Mouse (Mus musculus) E14TG2a.4 (cell line): ENCODE results near the gene Tubg2.

Experiments
- H3K27me3 ChIP-seq: 2 replicates; pipeline ENCODE4 v1.6.1; 2014; ENCODE audit warnings: low read length, control low read depth; ENCODE audit not compliant: insufficient read depth
- H3K36me3 ChIP-seq: 2 replicates; pipeline ENCODE4 v1.6.1; 2014; ENCODE audit warnings: low read length, control low read depth; ENCODE audit not compliant: insufficient read depth
- H3K4me1 ChIP-seq: replicated peaks from 2 replicates; pipeline ENCODE4 v1.6.1; 2014; ENCODE audit warnings: low read depth, low read length, control low read depth
- H3K4me3 ChIP-seq: replicated peaks from 2 replicates; pipeline ENCODE4 v1.5.1; 2014; ENCODE audit warnings: mild to moderate bottlenecking, low read length
- H3K9me3 ChIP-seq: 2 replicates; pipeline ENCODE4 v1.6.1; 2014; ENCODE audit warnings: low read length, control low read depth
- CTCF ChIP-seq: conservative IDR thresholded peaks from 2 replicates; pipeline ENCODE4 v1.5.1; 2014; ENCODE audit warnings: low read length
- NANOG ChIP-seq: IDR thresholded peaks from 2 replicates; pipeline ENCODE4 v1.6.1; 2014; ENCODE audit warnings: borderline replicate concordance, low read length, mixed read lengths
- POU5F1 ChIP-seq: IDR thresholded peaks from 2 replicates; pipeline ENCODE4 v1.6.1; 2014; ENCODE audit warnings: low read length, borderline replicate concordance

Tubg2 gene

DNA sequence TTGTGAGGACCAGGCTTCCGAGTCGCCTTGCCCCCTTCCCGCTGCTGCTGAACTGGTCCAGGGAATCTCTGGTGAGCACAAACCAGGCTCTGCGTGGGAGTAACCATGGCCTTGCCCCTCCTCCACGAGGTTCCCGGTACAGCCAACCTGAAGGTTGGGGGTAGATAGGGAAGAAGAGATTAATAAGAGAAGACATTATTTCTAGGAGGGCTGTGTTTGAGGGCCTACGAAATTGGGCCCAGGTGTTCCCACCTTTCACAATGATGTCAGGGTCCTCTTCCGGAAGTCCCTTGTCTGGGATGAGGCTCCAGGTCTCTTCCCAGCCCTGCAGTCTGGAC is 12.2 kb downstream of the Tubg2 start:
- H3K36me3 ChIP-seq, result peaks cover 15% of the 10 kb centered on the region
- H3K9me3 ChIP-seq, result no peaks in the 10 kb centered on the region
- H3K4me3 ChIP-seq, result no peak overlapping the region
- H3K4me1 ChIP-seq, result peaks cover 60% of the 10 kb centered on the region
- peaks cover 91% of the 10 kb centered on the region for H3K27me3 ChIP-seq
- TF ChIP-seq POU5F1 (no peak), CTCF (no peak), NANOG (no peak)

DNA sequence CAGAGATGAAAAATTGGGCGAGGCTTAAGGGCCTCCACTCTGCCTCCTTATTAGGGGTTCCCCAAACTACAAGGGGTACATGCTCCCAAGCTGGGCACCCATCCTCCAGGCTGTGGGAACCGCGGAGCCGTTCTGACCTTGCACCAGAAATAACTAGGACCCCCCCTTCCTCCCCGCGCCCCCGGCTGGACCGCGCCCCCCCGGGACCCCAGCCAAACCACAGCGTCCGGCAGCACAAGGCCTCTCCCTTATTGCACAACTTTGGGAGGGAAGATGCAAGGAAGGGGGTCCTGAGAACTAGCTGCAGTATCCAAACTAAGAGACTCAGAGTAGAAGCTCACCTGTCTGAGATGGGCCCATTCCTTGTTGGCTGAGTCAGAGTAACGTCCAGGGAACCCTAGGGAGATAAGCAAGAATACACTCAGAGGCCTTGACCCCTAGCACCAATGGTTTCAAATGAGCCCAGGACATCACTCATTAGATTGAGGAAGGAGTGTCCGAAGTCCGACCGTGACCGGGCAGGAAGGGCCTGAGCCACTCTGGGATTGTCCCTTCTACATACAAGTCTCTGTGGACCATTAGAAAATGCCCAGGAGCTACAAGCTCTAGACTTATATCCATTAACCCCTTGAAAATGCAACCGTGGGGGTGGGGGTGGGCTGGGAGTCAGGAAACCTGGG is 12.7 kb downstream of the Tubg2 start:
- Histone ChIP-seq H3K4me1 (peaks cover 60% of the 10 kb centered on the region), H3K4me3 (no peak overlapping the region), H3K36me3 (peaks cover 15% of the 10 kb centered on the region), H3K27me3 (peaks cover 91% of the 10 kb centered on the region), H3K9me3 (no peaks in the 10 kb centered on the region)
- TF ChIP-seq POU5F1 (no peak), NANOG (no peak), CTCF (no peak)

DNA sequence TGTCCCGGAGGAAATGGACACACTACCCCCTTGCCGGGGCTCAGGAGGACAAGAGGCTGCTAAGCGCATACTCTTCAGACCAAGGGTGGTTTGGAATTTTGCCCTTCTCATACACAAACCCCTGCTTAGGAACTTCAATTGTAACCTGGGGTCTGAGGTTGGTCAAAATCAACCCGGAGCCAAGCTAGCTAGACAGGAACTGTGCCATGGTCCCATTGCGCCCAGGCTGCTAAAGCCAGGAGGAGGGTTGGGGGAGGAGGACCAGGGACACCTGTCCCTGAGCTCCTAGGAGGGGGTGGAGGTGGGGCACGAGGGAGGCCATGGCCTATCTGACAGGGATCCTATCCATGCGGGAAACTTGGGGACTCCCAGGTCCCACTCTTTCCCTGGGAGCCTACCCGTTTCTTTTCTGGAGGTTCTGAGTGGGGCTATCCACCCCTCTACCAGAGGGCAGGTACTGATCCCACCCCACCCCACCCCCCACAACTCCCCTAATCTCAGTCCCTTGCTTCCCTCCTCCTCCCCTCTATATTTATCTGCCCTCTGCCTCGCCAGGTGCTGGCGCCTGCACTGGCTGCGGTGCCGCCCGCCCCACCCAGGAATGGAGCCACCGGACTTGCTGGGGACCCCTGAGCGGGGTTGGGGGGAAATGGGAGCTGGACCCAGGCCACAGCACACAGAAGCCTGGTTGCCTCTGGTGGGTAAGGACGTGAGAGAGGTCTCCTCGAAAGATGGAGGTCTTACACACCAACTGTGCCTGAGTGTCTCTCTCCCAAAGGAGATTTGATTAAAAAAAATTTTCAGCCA is 13.8 kb downstream of the Tubg2 start:
- peaks cover 15% of the 10 kb centered on the region for H3K36me3 ChIP-seq
- H3K27me3 ChIP-seq, result peaks cover 91% of the 10 kb centered on the region
- no peaks in the 10 kb centered on the region for H3K9me3 ChIP-seq
- H3K4me3 ChIP-seq, result peak overlapping the region; percentile 84
- no peak for TF ChIP-seq NANOG
- H3K4me1 ChIP-seq, result peaks cover 64% of the 10 kb centered on the region

DNA sequence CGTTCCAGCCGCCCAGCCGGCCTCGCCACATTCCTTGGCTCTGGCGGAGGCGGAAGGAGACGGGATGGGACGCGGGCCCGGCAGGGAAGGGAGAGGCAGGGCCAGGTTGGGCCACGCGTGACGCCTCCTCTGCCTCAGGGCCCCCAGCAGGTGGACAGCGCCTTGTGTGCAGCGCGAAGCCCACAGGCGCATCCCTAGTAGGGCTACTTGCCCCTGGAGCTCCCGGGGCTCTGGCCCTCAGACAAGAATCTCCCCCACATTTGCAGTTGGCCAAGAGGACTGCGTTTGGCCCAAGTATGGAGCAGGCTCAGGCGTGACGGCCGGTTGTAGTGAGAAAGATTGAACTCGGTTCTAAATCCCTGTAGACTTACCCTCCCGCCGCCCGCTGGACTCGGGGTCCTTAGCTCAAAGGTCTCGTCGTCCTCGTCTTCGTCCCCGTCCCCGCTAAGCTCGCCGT is 14.7 kb downstream of the Tubg2 start, which contains the start of gene Cntnap1:
Gene Cntnap1, plus strand, starts transcription at position 170 of the 457 bp plus-strand sequence.
- peaks cover 91% of the 10 kb centered on the region for H3K27me3 ChIP-seq
- peak within 1 kb of the TSS; percentile 84 for H3K4me3 ChIP-seq
- peaks cover 59% of the 10 kb centered on the region for H3K4me1 ChIP-seq
- H3K9me3 ChIP-seq, result no peaks in the 10 kb centered on the region
- no peak for TF ChIP-seq POU5F1
- TF ChIP-seq CTCF, result no peak
- TF ChIP-seq NANOG, result no peak
- peaks cover 15% of the 10 kb centered on the region for H3K36me3 ChIP-seq

DNA sequence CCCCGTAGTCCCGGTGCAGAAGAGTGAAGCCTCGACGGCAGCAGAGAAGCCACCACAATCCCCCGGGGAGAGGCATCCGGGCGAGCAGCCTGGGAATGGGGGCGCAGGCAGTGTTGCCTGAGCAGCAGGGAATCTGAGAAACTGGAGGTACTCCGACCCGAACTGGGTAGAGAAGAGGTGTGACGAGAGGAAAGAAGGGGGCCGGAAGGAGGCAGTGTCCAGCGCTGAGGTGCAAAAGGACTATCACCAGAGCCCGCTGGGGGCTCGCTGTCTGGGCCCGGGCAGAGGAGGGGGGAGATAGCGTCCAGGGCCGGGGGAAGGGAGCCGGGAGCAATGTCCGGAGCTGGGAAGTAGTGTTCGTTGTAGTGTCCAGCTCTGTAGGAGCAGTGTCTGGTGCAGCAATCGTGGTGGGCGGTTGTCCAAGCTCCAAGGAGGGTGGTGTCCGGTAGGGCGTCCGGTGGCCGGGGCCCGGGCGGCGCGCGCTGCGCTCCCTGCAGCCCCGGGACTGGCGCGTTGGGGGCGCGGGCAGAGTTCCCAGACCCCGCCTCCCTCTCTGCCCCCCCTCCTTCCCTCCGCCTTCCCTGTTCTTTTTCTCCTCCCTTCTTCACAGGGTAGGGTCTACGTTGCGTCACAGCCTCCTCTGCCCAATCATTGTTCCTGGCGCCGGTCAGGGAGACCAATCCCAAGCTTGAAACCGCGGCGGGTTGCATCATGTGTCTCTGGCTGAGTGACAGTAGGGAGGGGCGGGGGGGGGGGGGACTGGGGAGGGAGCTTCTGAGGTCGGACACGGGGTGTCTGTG is 15.3 kb downstream of the Tubg2 start, which contains the start of gene Plekhh3:
Gene Plekhh3, minus strand, starts transcription at position 541 of the 800 bp plus-strand sequence.
- H3K9me3 ChIP-seq, result no peaks in the 10 kb centered on the region
- peak within 1 kb of the TSS; percentile 84 for H3K4me3 ChIP-seq
- peaks cover 91% of the 10 kb centered on the region for H3K27me3 ChIP-seq
- TF ChIP-seq CTCF (no peak), NANOG (no peak), POU5F1 (no peak)
- H3K4me1 ChIP-seq, result peaks cover 63% of the 10 kb centered on the region
- H3K36me3 ChIP-seq, result peaks cover 15% of the 10 kb centered on the region

DNA sequence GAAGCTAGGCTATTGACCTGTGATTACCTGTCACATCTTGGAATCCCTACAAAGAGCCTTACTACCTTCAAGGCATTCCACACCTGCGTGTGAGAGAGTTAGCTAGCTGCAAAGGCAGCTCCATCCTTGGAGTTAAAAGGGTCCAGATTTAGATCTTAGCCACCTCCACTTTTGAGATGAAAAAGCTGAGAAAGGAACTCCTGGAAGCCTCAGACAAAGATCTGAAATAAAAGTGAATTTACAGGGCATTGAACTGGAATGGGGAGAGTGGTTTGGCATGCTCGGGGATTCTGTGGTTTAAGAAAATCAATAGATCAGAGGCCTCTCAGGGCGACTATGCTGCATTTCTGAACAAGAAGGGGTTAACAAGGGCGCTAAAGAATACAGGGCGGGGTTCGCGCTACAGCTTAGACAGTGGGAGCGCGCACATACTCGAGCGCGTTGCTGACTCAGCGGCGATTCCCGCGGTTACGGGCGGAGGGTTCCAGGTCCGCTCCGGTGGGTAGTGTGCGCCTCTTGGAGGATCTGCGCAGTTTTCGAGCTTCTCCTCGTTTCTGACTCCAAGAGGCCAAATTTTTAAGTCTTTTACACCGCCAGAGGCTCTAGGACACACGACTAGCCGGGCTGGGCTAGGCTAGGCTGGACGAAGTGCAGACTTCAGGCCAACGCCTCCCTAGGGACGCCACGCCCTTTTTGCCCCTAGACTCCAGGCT is 16.2 kb downstream of the Tubg2 start:
- H3K9me3 ChIP-seq, result no peaks in the 10 kb centered on the region
- TF ChIP-seq POU5F1 (no peak), NANOG (no peak), CTCF (no peak)
- peaks cover 72% of the 10 kb centered on the region for H3K4me1 ChIP-seq
- H3K4me3 ChIP-seq, result peak overlapping the region; percentile 82
- H3K27me3 ChIP-seq, result peaks cover 91% of the 10 kb centered on the region
- peaks cover 7% of the 10 kb centered on the region for H3K36me3 ChIP-seq

DNA sequence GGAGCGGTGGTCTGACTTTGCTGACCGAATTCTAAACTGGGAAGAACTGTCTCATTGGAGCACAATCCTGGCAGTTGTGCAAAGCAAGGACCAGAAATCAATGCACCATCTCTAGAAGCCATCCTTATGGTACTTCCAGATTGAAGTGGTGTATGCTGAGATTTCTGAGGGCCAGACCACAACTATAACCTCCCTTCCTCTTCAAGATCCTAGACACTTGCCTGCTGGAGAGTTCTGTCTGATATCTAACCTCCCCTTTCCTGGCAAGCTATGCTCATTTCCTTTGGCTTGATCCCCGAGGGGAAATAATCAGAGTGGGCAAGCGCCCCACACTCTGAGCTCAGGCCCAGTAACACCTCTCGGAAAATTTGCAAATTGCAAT is 16.7 kb downstream of the Tubg2 start:
- H3K4me1 ChIP-seq, result peaks cover 76% of the 10 kb centered on the region
- H3K9me3 ChIP-seq, result no peaks in the 10 kb centered on the region
- peaks cover 91% of the 10 kb centered on the region for H3K27me3 ChIP-seq
- TF ChIP-seq POU5F1 (no peak), CTCF (no peak), NANOG (no peak)
- peak overlapping the region; percentile 82 for H3K4me3 ChIP-seq
- peaks cover 3% of the 10 kb centered on the region for H3K36me3 ChIP-seq

DNA sequence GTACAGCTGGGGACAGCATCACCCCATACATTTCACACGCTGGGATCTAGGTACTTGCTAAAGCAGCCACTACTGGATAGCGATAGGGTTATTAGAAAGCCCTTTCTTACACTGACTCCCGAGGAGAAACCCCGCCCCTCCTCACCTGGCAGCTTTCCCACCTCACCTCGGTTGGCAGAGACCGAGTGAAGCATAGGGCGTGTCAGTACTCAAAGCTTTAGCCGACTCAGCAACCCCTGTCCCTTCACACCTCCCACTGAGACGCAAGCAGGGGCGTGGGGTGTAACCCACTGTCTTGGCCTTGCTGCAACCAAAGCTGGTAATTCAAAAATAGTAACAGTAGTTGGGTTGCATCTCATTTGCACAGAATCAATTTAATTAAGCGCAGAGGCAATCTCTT is 17.4 kb downstream of the Tubg2 start:
- Histone ChIP-seq H3K4me1 (peaks cover 77% of the 10 kb centered on the region), H3K4me3 (peak overlapping the region; percentile 62), H3K27me3 (peaks cover 91% of the 10 kb centered on the region), H3K36me3 (no peaks in the 10 kb centered on the region), H3K9me3 (no peaks in the 10 kb centered on the region)
- no peak for TF ChIP-seq POU5F1
- no peak for TF ChIP-seq NANOG
- TF ChIP-seq CTCF, result no peak
